Mouse (Mus musculus) C2C12 (cell line): ENCODE data around the gene Gnai2.
"Not testable (repeated sequence)": the region's sequence is repeated elsewhere in the genome, so short reads cannot be mapped to it uniquely, and the experiment has no call there.

ENCODE experiments used
- CTCF ChIP-seq: IDR thresholded peaks from one replicate; pipeline ENCODE4 v1.5.1; 2011; ENCODE audit not compliant: control insufficient read depth, insufficient read depth, insufficient read length
- FOSL1 ChIP-seq: IDR thresholded peaks from one replicate; pipeline ENCODE4 v1.8.0; 2011; ENCODE audit warnings: mild to moderate bottlenecking, low read length; ENCODE audit not compliant: poor library complexity, insufficient read depth, severe bottlenecking
- MAX ChIP-seq: IDR thresholded peaks from one replicate; pipeline ENCODE4 v1.6.1; 2011; ENCODE audit warnings: mild to moderate bottlenecking, control low read depth
- MYOD1 ChIP-seq: IDR thresholded peaks from one replicate; pipeline ENCODE4 v1.6.1; 2011; ENCODE audit warnings: low read depth; ENCODE audit not compliant: control insufficient read depth, insufficient read length
- MYOG ChIP-seq: IDR thresholded peaks from one replicate; pipeline ENCODE4 v1.6.1; 2011; ENCODE audit not compliant: control insufficient read depth, insufficient read length; ENCODE audit errors: extremely low read depth

DNA sequence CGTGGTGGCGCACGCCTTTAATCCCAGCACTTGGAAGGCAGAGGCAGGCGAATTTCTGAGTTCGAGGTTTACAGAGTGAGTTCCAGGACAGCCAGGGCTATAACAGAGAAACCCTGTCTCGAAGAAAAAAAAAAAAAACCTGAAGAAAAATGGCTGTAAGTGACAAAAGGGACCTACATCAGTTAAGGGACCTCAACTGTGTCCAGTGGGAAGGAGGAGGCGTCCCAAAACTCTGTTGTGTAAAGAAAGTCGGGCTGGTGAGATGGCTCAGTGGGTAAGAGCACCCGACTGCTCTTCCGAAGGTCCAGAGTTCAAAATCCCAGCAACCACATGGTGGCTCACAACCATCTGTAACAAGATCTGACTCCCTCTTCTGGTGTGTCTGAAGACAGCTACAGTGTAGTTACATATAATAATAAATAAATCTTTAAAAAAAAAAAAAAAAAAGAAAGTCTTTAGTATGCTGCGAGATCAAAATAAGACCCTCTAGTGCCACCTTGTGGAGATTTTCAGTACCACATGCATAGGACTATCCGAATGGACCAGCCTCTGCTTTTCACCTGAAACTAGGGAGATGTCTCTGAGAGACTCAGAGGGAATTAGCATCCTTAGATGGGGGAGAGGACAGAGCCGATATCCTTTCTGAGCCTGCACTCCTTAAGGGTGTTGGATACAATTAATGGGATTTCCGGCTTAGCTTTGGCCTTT, 42.8 kb upstream of the Gnai2 start:
- not testable (repeated sequence) for TF ChIP-seq CTCF, MYOD1, FOSL1, MAX, MYOG
